Mouse (Mus musculus): ENCODE measurements at regions not wholly inside any gene's neighbourhood (a gene's known extent, or its start where the extent isn't known, plus 50 kb on each side); places are given as distances from the start of the nearest gene placed in this dataset.
"Not testable (repeated sequence)": the region's sequence is repeated elsewhere in the genome, so short reads cannot be mapped to it uniquely, and the experiment has no call there.

- not testable (repeated sequence) for TF ChIP-seq CTCF (IDR thresholded peaks at IDR 0.05; ENCODE audit: control insufficient read depth, insufficient read depth, insufficient read length); CEBPB (IDR thresholded peaks at IDR 0.05; ENCODE audit: low read depth); MYOD1 (IDR thresholded peaks at IDR 0.05; ENCODE audit: control insufficient read depth, insufficient read length, low read depth); MYOG (IDR thresholded peaks at IDR 0.05; ENCODE audit: control insufficient read depth, extremely low read depth, insufficient read length); MAX (IDR thresholded peaks at IDR 0.05)
Observed at GRCm38 (mm10) chr2:92810956-92811355, 103.9 kb upstream of the Syt13 start.

Measured in C2C12 (cell line).